Mouse (Mus musculus) kidney, adult 11 months (tissue): ENCODE measurements around the gene Mup1.
"Not testable (repeated sequence)": the region's sequence is repeated elsewhere in the genome, so short reads cannot be mapped to it uniquely, and the experiment has no call there.

Experiments used
- DNase-seq: peaks from one replicate; pipeline ENCODE4 v3.0.0; 2022

The Mup1 gene

GRCm38 (mm10) chr4:60501860-60502259, at the start of gene Mup1:
Mup1 (minus strand) TSS chr4:60501960.
- not testable (repeated sequence) for DNase-seq
